ENCODE assay signal across 7 mouse cellular contexts in the genomic region with DNA sequence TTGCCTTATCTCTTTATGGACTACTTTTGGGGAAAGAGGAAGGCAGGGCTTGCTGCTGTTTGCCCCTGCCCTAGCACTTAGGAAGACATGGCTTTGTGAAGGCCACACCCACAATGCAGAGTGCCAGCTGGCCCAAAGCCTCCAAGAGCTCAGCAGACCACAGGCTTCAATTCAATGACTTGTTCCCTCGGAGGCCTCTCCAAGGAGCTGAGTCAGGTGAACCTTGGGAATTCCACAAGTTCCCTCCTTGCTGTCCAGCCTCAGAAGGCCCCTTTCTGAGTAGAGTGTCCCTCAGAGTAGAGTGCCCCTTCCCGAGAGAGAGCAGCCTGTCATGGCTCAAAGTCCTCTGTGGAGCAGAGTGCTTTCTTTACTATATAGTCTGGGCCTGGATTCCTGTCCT.
DNase-seq lines count a peak whose midpoint lies in the region; ATAC-seq and TF ChIP-seq lines count a peak whose summit lies in the region.

No protein-coding gene starts in this region.

- H3K27me3 ChIP-seq in heart, postnatal 0 days (ENCODE audit: control insufficient read depth, insufficient read depth, low read length), result no peaks in the 10 kb centered on the region
- no peaks in the 10 kb centered on the region for H3K27me3 ChIP-seq in neural tube, embryonic 13.5 days
- H3K27me3 ChIP-seq in forebrain, postnatal 0 days (ENCODE audit: insufficient read depth, low read length), result no peaks in the 10 kb centered on the region

- H3K27ac ChIP-seq in heart, postnatal 0 days (ENCODE audit: low read depth), result peak overlapping the region; percentile 54
- H3K27ac ChIP-seq in neural tube, embryonic 13.5 days (replicated peaks), result peak overlapping the region; percentile 79
- no peak overlapping the region for H3K27ac ChIP-seq in forebrain, postnatal 0 days (ENCODE audit: low read depth, low read length)

- no peaks in the 10 kb centered on the region for H3K36me3 ChIP-seq in heart, postnatal 0 days (replicated peaks; ENCODE audit: control insufficient read depth, insufficient read depth, low read length)
- H3K36me3 ChIP-seq in neural tube, embryonic 13.5 days, result no peaks in the 10 kb centered on the region
- no peaks in the 10 kb centered on the region for H3K36me3 ChIP-seq in forebrain, postnatal 0 days (ENCODE audit: insufficient read depth)

- no peak overlapping the region for H3K9ac ChIP-seq in heart, postnatal 0 days (replicated peaks; ENCODE audit: low read depth, low read length)
- no peak overlapping the region for H3K9ac ChIP-seq in neural tube, embryonic 13.5 days
- no peak overlapping the region for H3K9ac ChIP-seq in forebrain, postnatal 0 days

- peaks cover 19% of the 10 kb centered on the region for H3K4me1 ChIP-seq in heart, postnatal 0 days (ENCODE audit: control insufficient read depth, insufficient read depth)
- peaks cover 48% of the 10 kb centered on the region for H3K4me1 ChIP-seq in neural tube, embryonic 13.5 days (replicated peaks)
- no peaks in the 10 kb centered on the region for H3K4me1 ChIP-seq in forebrain, postnatal 0 days (ENCODE audit: insufficient read depth)

- 0 out of 2 replicates have a peak overlapping the region, but pooled peaks have one; percentile 14 for H3K4me2 ChIP-seq in heart, postnatal 0 days (ENCODE audit: low read depth, low read length)
- no peak overlapping the region for H3K4me2 ChIP-seq in neural tube, embryonic 13.5 days
- no peak overlapping the region for H3K4me2 ChIP-seq in forebrain, postnatal 0 days (ENCODE audit: low read depth)

- no peak overlapping the region for H3K4me3 ChIP-seq in heart, postnatal 0 days (ENCODE audit: low read depth, low read length)
- H3K4me3 ChIP-seq in neural tube, embryonic 13.5 days, result no peak overlapping the region
- no peak overlapping the region for H3K4me3 ChIP-seq in forebrain, postnatal 0 days (ENCODE audit: low read depth, low read length)

- DNase-seq in adrenal gland, adult (ENCODE audit: inconsistent age in 2 of 2, low spot score in 1 of 2), result peak; percentile 85 to 93
- DNase-seq in brain, embryonic 14.5 days (ENCODE audit: low read depth), result peak; percentile 64
- DNase-seq in heart, postnatal 0 days (ENCODE audit: low spot score), result peak; percentile 57
- DNase-seq in kidney, postnatal 4 days, result peak; percentile 71 to 79
- no peak for DNase-seq in right cerebral cortex, postnatal 36 days (ENCODE audit: low spot score in 2 of 2)
- no peak for DNase-seq in forebrain, postnatal 0 days

- TF ChIP-seq EP300 in heart, postnatal 0 days (IDR thresholded peaks at IDR 0.05; ENCODE audit: low read depth), result no peak

- ATAC-seq in heart, postnatal 0 days (ENCODE audit: insufficient read depth, low read depth), result peak; percentile 40; the same call in 1 of the 2 replicates
- ATAC-seq in neural tube, embryonic 13.5 days (ENCODE audit: low read depth), result no peak; the same call in 1 of the 2 replicates
- no peak for ATAC-seq in forebrain, postnatal 0 days

- WGBS in heart, postnatal 0 days, result 2% methylated on average over 2 of the region's 2 CpGs
- WGBS in neural tube, embryonic 13.5 days, result 36% methylated on average over 2 of the region's 2 CpGs
- 50% methylated on average over 2 of the region's 2 CpGs for WGBS in forebrain, postnatal 0 days

- TF ChIP-seq POLR2A in brain, embryonic 14.5 days (IDR thresholded peaks at IDR 0.05; ENCODE audit: borderline replicate concordance, extremely low read depth, insufficient read depth, insufficient read length, poor library complexity, severe bottlenecking), result no peak

- no peak for TF ChIP-seq CTCF in brain, embryonic 14.5 days (IDR thresholded peaks at IDR 0.05; ENCODE audit: borderline replicate concordance, extremely low read depth, insufficient read depth, insufficient read length)
- TF ChIP-seq CTCF in heart, postnatal 0 days (IDR thresholded peaks at IDR 0.05; ENCODE audit: low read depth), result no peak
- TF ChIP-seq CTCF in forebrain, postnatal 0 days (IDR thresholded peaks at IDR 0.05; ENCODE audit: low read depth), result no peak

- no peaks in the 10 kb centered on the region for H3K9me3 ChIP-seq in heart, postnatal 0 days (replicated peaks; ENCODE audit: control insufficient read depth, low read length)
- H3K9me3 ChIP-seq in neural tube, embryonic 13.5 days, result no peaks in the 10 kb centered on the region
- no peaks in the 10 kb centered on the region for H3K9me3 ChIP-seq in forebrain, postnatal 0 days (ENCODE audit: low read length)

Comparison
In these comparisons a context has a peak if more than half of its experiments do, and no peak if none do; other contexts are left out.
1. DNase-seq: peak in adrenal gland, adult (2 of 2), brain, embryonic 14.5 days (single experiment), heart, postnatal 0 days (single experiment) and kidney, postnatal 4 days (2 of 2); none in right cerebral cortex, postnatal 36 days (0 of 2) and forebrain, postnatal 0 days (single experiment).